Comparison of ENCODE assay signal across 22 mouse cellular contexts in the genomic region with DNA sequence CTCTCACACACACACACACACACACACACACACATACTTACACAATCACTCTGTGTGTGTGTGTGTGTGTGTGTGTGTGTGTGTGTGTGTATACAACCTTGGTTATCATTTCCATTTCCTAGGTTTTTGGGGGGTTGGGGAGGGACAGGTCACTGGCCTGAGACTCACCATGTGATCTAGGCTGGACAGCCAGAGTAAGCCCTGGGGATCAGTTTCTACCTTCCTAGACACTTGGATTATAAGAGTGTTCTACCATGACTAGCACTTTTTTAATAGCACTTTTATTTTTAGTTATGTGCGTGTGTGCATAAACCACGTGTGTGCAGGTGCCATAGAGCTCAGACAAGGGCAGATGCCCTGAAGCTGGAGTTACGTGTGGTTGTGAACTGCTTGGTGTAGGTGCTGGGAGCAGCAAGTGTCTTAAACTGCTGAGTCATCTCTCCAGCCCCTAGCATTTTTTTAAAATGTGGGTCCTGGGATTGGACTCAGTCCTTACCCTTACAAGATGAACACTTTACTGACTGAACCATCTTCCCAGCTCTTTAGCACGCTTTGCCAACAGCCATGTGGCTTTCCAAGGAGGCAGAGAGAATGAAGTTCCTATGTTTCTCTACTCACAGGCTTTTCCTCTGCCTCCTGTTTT.
DNase-seq lines count a peak whose midpoint lies in the region; ATAC-seq lines count a peak whose summit lies in the region.
"Had no signal": no experiment of that assay in that cellular context is flagged by ENCODE, and none has a peak within 500 bp of the region (broad histone marks: within the 10 kb centered on the region; RNA-seq: fewer than 3 reads in every experiment).

No protein-coding gene starts in this region.

- no peak for DNase-seq in forebrain, embryonic 10.5 days (ENCODE audit: extremely low spot score, low spot score)
- DNase-seq in 3T3-L1 (ENCODE audit: low read depth, low spot score) = peak; percentile 39
- DNase-seq in brain, adult 2 months (ENCODE audit: low read depth, low spot score) = peak; percentile 47
- DNase-seq in cerebellum, adult 9-11 months = no peak
- DNase-seq in cerebellum, adult 9-10 months = no peak
- DNase-seq: adrenal gland, adult 8-10 months; cerebellum, adult 2 months; gastrocnemius, postnatal 14 days; heart, adult 18-20 months; heart, postnatal 14 days; kidney, adult 11 months; lung, postnatal 4 days; right cerebral cortex, postnatal 25 days; thymus, postnatal 14 days had no signal

- peaks cover 15% of the 10 kb centered on the region; the same call in 1 of the 2 replicates for H3K27me3 ChIP-seq in forebrain, embryonic 10.5 days (ENCODE audit: poor library complexity, severe bottlenecking)
- peaks cover 10% of the 10 kb centered on the region; the same call in 1 of the 2 replicates for H3K27me3 ChIP-seq in forebrain, embryonic 12.5 days
- no peaks in the 10 kb centered on the region; the same call in none of the 2 replicates for H3K27me3 ChIP-seq in hindbrain, embryonic 12.5 days
- H3K27me3 ChIP-seq in hindbrain, embryonic 16.5 days (replicated peaks; ENCODE audit: control insufficient read depth, insufficient read depth, low read length) = no peaks in the 10 kb centered on the region; the same call in 1 of the 2 replicates

- H3K9ac ChIP-seq in forebrain, embryonic 12.5 days = no peak overlapping the region
- 0 out of 2 replicates have a peak overlapping the region, but pooled peaks have one; percentile 23 for H3K9ac ChIP-seq in hindbrain, embryonic 12.5 days
- no peak overlapping the region for H3K9ac ChIP-seq in hindbrain, embryonic 16.5 days (ENCODE audit: low read depth, low read length)
- H3K9ac ChIP-seq: embryonic facial prominence, embryonic 13.5 days; heart, embryonic 13.5 days; neural tube, embryonic 12.5 days had no signal

- no peaks in the 10 kb centered on the region for H3K36me3 ChIP-seq in forebrain, embryonic 10.5 days (replicated peaks)
- H3K36me3 ChIP-seq in forebrain, embryonic 12.5 days (replicated peaks) = no peaks in the 10 kb centered on the region
- no peaks in the 10 kb centered on the region for H3K36me3 ChIP-seq in hindbrain, embryonic 12.5 days
- no peaks in the 10 kb centered on the region for H3K36me3 ChIP-seq in hindbrain, embryonic 16.5 days (ENCODE audit: control insufficient read depth, insufficient read depth, low read length)
- H3K36me3 ChIP-seq: embryonic facial prominence, embryonic 13.5 days; heart, embryonic 13.5 days; neural tube, embryonic 12.5 days had no signal

- peaks cover 64% of the 10 kb centered on the region for H3K4me1 ChIP-seq in forebrain, embryonic 10.5 days
- peaks cover 50% of the 10 kb centered on the region for H3K4me1 ChIP-seq in forebrain, embryonic 12.5 days
- peaks cover 37% of the 10 kb centered on the region for H3K4me1 ChIP-seq in hindbrain, embryonic 12.5 days
- H3K4me1 ChIP-seq in hindbrain, embryonic 16.5 days (ENCODE audit: control insufficient read depth, insufficient read depth, low read depth, low read length) = peaks cover 32% of the 10 kb centered on the region

- H3K4me3 ChIP-seq in forebrain, embryonic 10.5 days = no peak overlapping the region
- no peak overlapping the region for H3K4me3 ChIP-seq in forebrain, embryonic 12.5 days (replicated peaks)
- H3K4me3 ChIP-seq in hindbrain, embryonic 12.5 days = no peak overlapping the region
- no peak overlapping the region for H3K4me3 ChIP-seq in hindbrain, embryonic 16.5 days (ENCODE audit: low read length)
- H3K4me3 ChIP-seq: embryonic facial prominence, embryonic 13.5 days; erythroblast, embryonic 14.5 days; heart, embryonic 13.5 days; neural tube, embryonic 12.5 days had no signal

- H3K27ac ChIP-seq in forebrain, embryonic 10.5 days = peak overlapping the region; percentile 48
- no peak overlapping the region for H3K27ac ChIP-seq in forebrain, embryonic 12.5 days
- H3K27ac ChIP-seq in hindbrain, embryonic 12.5 days = no peak overlapping the region
- no peak overlapping the region for H3K27ac ChIP-seq in hindbrain, embryonic 16.5 days (ENCODE audit: low read depth, low read length)
- H3K27ac ChIP-seq: embryonic facial prominence, embryonic 13.5 days; heart, embryonic 13.5 days; neural tube, embryonic 12.5 days had no signal

- WGBS in forebrain, embryonic 10.5 days = 79% methylated on average over 4 of the region's 4 CpGs
- 85% methylated on average over 4 of the region's 4 CpGs for WGBS in forebrain, embryonic 12.5 days
- 77% methylated on average over 4 of the region's 4 CpGs for WGBS in hindbrain, embryonic 12.5 days
- WGBS in hindbrain, embryonic 16.5 days = 86% methylated on average over 4 of the region's 4 CpGs

- ATAC-seq in forebrain, embryonic 12.5 days (ENCODE audit: low FRiP score) = no peak
- no peak for ATAC-seq in hindbrain, embryonic 12.5 days (ENCODE audit: low FRiP score)
- no peak for ATAC-seq in hindbrain, embryonic 16.5 days
- ATAC-seq: activated CD4-positive, CD25-positive, alpha-beta regulatory T cell, adult 4 months had no signal

- no peak overlapping the region for H3K4me2 ChIP-seq in forebrain, embryonic 12.5 days
- H3K4me2 ChIP-seq in hindbrain, embryonic 12.5 days (replicated peaks) = no peak overlapping the region
- no peak overlapping the region for H3K4me2 ChIP-seq in hindbrain, embryonic 16.5 days (ENCODE audit: low read length)
- H3K4me2 ChIP-seq: embryonic facial prominence, embryonic 13.5 days; heart, embryonic 13.5 days; neural tube, embryonic 12.5 days had no signal

- H3K9me3 ChIP-seq in forebrain, embryonic 10.5 days = no peaks in the 10 kb centered on the region
- no peaks in the 10 kb centered on the region for H3K9me3 ChIP-seq in forebrain, embryonic 12.5 days
- H3K9me3 ChIP-seq in hindbrain, embryonic 12.5 days (replicated peaks) = no peaks in the 10 kb centered on the region
- no peaks in the 10 kb centered on the region for H3K9me3 ChIP-seq in hindbrain, embryonic 16.5 days (ENCODE audit: control insufficient read depth, low read length)
- H3K9me3 ChIP-seq: embryonic facial prominence, embryonic 13.5 days; heart, embryonic 13.5 days; neural tube, embryonic 12.5 days had no signal

Comparison
In these comparisons a context has a peak if more than half of its experiments do, and no peak if none do; other contexts are left out.
1. DNase-seq: peak in 3T3-L1 (single experiment) and brain, adult 2 months (single experiment); none in forebrain, embryonic 10.5 days (single experiment), cerebellum, adult 9-11 months (single experiment) and cerebellum, adult 9-10 months (single experiment).